Mouse (Mus musculus) kidney, postnatal 25 days (tissue): ENCODE data around the gene Fkbp7.
"Not testable (repeated sequence)": the region's sequence is repeated elsewhere in the genome, so short reads cannot be mapped to it uniquely, and the experiment has no call there.

Source experiments
- DNase-seq, 2 experiments: peaks; one replicate each; pipeline ENCODE4 v3.0.0; 2021; ENCODE audit warnings: mixed read lengths in 2 of 2

Fkbp7 gene

DNA sequence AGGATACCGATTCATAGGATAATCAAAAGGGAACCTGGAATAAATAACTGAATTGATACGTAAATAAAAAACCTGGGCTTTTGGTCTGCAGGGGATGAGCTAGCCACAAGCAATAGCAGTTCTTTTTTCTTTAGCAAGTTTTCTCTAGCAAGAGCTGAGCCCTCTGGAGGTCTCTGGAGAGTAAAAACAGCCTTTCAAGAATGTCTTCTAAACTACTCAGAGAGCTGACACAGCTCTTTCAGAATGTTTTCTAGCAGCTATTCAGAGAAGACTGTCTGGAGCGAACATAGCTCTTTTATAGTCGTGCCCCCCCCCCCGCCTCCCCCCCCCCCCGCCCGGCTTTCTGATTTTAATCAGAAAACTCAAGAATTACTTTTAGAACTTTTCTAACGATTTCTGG, 13.5 kb downstream of the Fkbp7 start:
- DNase-seq = no peak

DNA sequence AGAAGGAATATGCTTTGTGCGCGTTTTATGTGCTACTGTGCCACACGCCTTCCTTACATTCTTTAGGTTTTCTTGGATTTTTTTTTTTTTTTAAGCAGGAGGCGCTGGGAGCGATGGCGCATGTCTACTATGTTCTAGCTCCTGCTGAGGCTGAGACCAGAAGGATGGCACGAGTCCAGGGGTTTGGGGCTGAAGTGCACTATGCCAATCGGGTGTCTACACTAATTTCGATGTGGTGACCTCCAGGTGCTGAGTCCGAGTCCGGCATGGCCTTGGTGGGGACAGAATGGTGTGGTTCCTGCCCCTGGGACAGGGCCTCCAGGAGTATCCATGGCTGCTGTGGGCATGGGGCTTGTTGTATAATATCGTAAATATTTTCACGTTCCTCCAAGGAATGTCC, 14.4 kb downstream of the Fkbp7 start:
- no peak for DNase-seq

DNA sequence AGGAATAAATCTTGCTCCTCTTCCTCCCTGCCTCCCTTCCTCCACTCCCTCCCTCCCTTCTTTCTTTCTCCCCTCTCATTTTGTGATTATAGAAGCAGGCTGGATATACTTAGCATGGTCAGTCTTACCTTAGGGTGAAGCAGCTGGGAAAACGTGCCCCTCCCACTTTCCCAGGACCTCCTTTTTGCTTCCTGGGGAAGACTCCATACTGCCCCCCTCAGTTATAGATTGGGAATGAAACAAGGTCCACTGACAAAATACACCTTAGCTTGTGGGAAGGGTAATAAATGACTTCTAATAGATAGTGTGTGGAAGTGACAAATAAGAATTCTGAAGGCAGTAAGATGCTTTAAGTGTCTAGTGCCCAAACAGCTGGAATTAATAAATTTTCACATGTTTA, 16.9 kb downstream of the Fkbp7 start:
- DNase-seq = peak; percentile 38 to 48

DNA sequence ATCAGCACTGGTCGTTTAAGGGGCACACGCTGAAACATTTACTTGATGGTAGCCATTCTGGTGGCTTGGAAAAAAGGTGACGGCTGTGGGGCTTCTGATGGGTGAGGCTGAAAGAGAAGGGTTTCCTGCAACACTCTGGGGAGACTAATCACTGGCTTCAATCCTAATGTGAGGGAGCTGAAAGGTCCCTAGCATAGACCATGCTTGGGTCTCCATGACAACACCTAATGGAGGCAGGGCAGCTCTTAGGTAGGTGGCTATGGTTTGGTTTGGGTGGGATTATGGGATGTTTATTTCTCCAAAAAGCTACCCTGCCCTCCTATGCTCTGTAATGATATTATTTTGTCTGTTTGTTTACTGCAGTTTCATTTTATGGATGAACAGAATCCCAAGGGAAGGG, 17.5 kb downstream of the Fkbp7 start:
- no peak for DNase-seq

DNA sequence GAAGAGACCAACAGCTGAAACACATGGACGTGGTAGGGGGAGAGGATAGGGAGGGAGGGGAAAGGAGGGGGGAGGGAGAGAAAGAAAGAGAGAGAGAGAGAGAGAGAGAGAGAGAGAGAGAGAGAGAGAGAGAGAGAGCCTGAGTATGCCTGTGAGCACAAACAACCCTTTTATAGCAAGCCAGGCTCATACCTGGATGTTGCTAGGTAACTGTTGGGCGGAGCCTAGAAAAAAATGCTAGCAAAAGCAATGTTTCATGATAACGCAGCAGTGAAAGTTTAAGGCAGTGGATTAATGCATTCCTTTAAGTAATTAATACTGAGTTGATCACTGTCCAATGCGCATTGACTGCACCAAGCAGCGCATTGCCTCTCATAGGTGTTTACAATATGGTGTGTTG, 18.3 kb downstream of the Fkbp7 start:
- peak in 1 of 2 experiments; percentile 31 for DNase-seq

DNA sequence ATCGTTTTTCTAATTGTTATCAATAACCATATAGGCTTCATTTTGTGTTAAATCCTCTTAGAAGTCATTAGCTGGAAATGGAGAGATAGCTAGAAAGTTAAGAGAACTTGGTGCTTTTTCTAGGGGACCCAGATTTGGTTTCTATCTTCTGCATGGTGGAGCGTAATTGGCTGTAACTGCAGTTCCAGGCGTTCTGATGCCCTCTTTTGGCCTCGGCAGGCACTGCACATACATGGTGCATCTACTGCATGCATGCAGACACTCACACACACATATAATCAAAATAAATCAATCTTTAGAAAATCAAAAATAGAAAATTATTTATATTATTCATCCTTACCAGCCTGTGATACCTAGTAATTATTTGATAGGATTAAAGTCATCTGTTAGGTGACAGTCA, 19.8 kb downstream of the Fkbp7 start:
- no peak for DNase-seq

DNA sequence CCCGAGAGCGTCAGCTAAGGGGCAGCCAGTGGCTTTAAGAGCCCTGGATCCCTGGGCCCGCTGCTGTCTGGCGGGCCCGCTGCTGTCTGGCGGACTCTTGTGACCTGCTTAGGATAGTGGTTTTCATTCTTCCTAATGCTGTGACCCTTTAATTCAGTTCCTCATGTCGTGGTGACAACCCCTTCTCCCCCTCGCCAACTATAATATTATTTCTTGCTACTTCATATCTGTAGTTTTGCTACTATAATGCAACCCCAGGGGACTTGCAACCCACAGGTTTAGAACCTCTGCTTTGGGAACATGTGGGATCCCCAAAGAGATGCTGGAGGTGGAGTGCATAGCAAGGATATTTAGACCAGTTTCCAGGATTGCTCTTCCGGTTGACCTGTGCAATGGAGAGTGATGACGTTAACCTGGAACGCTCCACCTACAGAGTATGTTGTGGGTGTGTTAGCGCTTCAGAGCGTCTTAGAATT, 24.2 kb downstream of the Fkbp7 start:
- DNase-seq = no peak

DNA sequence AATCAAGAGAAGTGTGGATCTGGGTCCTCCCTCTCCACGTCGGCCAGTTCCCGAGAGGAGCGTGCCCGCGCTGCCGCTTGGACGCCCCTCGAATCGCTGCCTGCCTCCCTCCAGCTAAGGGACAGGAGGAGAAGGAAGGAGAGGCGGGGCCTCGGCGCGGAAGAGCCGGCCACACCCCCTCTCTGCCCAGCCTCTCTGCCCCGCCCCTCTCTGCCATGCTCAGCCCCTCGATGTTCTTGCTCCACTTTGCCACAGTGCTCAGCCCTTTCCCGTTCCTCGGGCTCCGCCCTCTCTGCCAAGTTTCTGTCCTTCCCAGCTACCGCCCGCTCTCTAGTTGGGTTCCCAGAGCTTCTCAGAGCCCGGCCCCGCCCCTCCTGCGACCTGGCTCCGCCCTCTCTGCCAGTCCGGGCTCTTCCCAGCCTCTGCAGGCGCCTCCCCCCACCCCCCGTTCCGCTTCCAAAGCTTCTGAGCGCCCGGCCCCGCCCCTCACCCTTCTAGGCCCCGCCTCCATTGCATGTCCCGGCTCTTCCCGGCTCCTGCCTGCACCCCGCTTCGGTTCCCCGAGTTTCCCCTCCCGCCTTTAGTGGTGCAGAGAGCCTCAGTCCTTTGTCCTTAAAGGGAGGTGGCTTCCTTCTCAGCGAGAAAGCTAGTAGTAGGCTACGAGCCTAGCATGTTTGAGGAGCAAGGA, 24.9 kb downstream of the Fkbp7 start, which contains the start of the genes Prkra and Pjvk:
TSS of gene Prkra (minus strand) at position 133 of the 688 bp plus-strand sequence.
TSS of gene Pjvk (plus strand) at position 594 of the 688 bp plus-strand sequence.
- DNase-seq = peak; percentile 99 to 100

DNA sequence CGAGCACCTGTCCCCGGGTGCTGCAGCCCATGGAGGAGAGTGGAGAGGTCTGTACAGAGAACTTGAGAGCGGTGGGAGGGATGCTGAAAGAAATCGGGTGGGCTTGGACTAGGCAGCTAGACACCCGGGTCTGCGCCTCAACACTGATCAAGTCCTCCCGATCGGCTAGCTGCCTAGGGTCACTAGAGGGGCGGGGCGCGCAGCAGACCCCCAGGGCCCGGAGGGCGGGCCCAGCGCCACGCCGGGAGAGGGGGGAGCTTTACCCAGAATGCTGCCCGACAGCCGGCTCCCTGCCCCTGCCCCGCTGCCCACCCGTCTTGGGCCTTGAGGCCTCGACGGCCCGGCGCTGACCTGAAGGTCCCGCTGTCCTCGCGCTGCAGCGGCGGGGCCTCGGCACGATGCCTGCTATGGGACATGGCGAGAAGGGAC, 25.5 kb downstream of the Fkbp7 start:
- DNase-seq = no peak

DNA sequence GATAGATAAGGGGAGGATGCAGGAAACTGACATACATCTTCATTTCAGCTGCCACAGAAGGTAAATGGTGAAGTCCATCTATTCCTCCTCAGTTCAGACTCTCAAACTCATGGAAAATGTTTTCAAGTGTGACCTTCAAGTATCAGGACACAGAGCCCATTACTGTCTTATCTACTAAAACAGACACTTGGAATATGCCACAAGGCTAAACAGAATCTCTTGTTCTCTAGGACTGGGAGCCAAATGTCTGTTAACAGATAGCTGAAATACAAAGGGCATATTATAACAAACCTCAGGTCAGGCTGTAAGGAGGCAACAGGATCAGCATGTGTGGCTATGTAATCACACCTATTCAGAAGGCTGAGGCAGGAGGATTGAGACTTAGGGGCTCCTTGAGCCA, 29.1 kb downstream of the Fkbp7 start:
- DNase-seq = no peak

DNA sequence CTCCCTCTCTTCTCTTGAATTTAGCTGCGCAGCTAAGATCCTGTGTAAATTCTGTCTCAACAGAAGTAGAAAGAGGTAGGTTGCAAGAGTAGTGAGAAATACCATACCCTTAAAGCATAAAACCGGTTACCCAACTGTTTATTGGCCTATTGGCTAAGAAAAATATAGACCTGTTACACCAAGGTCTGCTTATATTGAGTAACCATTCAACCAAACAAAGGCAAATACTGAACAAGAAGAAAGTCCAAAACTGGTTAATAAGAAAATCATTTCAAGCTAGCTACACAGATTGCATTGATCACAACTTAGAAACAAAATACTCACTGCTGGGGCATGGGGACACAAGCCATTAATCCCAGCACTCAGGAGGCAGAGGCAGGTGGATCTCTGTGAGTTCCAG, 33.3 kb downstream of the Fkbp7 start:
- no peak for DNase-seq

DNA sequence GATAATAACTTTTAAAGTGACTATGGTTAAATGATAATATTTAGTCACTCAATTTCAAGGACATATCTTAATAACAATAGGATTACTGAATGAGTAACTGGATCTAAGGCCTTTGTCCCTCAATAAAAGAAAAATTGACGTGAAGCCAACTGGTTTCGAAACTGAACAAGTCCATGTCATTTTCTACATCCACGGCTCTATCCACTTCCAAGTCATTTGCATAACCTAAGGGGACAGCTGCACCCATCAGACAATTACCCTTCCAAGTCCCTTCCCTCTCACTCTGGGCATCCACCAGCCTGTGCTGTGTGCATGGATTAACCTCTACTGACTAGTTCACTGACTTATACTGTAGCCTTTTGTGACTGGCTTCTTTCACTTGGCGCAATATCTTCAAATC, 41.3 kb downstream of the Fkbp7 start:
- DNase-seq = no peak

DNA sequence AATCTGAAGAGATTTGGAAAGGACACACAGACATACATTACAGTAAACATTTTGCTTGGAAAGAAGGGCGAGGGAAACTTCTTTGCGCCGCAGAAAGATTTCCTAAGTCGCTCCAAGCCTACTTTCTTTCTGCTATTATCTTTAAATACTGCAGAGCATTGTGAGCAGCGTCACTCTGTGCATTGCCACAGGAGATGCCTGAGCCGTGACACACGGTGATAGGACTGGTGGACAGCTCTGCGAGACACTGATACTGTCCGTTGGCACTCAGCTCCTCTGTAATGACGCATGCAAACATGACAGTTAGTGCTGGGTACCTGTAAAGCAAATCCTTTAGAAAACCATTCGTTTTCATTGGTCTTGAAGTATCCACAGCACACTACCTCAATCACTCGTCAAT, 42.6 kb downstream of the Fkbp7 start:
- no peak for DNase-seq

DNA sequence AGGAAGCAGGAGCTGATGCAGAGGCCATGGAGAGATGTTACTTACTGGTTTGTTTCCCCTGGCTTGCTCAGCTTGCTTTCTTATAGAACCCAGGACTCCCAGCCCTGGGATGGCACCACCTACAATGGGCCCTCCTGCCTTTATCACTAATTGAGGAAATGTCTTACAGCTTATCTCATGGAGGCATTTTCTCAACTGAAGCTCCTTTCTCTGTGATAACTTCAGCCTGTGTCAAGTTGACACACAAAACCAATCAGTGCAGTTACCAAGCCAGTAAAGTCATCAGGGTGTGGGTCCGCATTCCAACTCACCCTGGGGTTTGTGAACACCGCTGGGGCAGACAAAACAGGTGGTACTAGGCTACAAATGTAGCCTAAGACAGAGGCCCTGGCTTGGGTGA, 50.6 kb downstream of the Fkbp7 start:
- not testable (repeated sequence) for DNase-seq

DNA sequence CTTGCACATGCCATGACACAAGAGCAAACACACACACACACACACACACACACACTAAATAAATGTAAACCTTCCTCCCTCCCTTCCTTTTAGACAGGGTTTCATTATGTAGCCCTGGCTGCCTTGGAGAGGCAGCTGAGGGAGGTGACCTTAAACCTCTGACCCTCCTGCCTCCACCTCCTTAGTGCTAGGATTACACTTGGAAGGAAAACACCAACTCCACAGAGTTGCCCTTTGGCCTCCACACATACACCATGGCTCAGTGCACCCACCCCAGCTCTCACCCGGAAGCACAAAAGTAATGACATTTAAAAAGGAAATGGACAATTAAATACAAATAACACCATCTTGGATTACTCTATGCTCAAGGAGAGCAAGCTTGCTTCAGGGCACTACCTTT, 51.2 kb downstream of the Fkbp7 start:
- no peak for DNase-seq

DNA sequence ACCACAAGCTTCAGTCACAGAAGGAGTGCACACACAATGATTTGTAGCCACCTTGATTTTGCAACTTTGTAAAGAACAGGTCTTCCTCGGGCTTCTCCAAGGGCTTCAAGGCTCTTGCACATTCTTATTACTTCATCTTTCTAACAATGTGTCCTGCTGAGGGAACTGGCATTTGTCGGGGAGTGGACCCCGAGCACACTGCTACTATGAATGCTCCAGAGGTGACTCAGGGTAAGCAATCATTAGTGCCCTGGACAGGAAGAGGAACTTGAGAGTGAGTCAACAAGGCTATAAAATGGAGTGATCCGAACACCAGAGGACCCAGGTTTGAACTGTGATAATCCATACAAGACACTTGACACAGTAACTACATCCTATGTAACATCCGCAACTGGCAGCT, 52.7 kb downstream of the Fkbp7 start:
- no peak for DNase-seq

DNA sequence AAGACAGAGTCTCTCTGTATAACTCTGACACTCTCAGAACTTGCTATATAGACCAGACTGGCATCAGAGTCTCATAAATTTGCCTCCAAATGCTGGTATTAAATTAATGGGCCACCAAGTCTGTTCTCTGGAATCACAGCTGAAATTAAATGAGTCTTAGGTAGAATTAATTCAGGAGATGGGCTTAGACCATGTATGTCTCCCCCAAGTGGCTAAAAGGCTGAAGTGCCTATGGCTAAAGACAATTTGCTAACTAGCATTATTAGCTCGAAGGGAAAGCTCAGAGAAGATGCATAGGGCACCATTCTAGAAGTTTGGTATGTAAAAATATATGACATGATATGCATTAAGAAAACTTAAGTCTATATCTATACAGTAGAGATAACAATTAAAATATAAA, 54.8 kb downstream of the Fkbp7 start:
- peak in 1 of 2 experiments; percentile 65 for DNase-seq
